Mouse (Mus musculus) MEL (cell line): ENCODE results near the gene Map7d1. TPM values are rescaled to one million over a fixed set of nuclear protein-coding genes. Genes with fewer than 3 reads are reported as not detected.

Experiments
- DNase-seq: peaks from one replicate; pipeline ENCODE4 v3.0.0; 2011; ENCODE audit warnings: low read depth, low spot score
- H3K27ac ChIP-seq: 2 replicates; pipeline ENCODE4 v1.5.1; 2012; ENCODE audit warnings: low read depth, mild to moderate bottlenecking, control low read depth, low read length, moderate library complexity; ENCODE audit not compliant: control insufficient read depth
- H3K27me3 ChIP-seq, 2 experiments: fragments of 150-350 bp in 1 of 2; sonication (generic) in 1 of 2; 2 replicates each; pipeline ENCODE4 v1.6.1; 2012; ENCODE audit warnings: low read length in 2 of 2, mild to moderate bottlenecking in 2 of 2, improper control_type of control experiment in 1 of 2, moderate library complexity in 1 of 2; ENCODE audit not compliant: insufficient read depth in 2 of 2, control insufficient read depth in 1 of 2
- H3K36me3 ChIP-seq, 2 experiments: 2 replicates each; pipeline ENCODE4 v1.6.1; 2012 to 2014; ENCODE audit warnings: low read length in 2 of 2, improper control_type of control experiment in 1 of 2, inconsistent platforms in 1 of 2, mild to moderate bottlenecking in 1 of 2; ENCODE audit not compliant: insufficient read depth in 2 of 2, control insufficient read depth in 1 of 2
- H3K4me1 ChIP-seq, 2 experiments: fragments of 150-350 bp in 1 of 2; sonication (generic) in 1 of 2; 2 replicates each; pipeline ENCODE4 v1.6.1; 2012; ENCODE audit warnings: low read length in 2 of 2, improper control_type of control experiment in 1 of 2, mild to moderate bottlenecking in 1 of 2; ENCODE audit not compliant: insufficient read depth in 2 of 2, control insufficient read depth in 1 of 2
- H3K4me3 ChIP-seq, 2 experiments: fragments of 150-350 bp in 1 of 2; sonication (generic) in 1 of 2; 2 replicates each; pipeline ENCODE4 v1.5.1; 2012; ENCODE audit warnings: low read depth in 2 of 2, low read length in 2 of 2, mild to moderate bottlenecking in 2 of 2, moderate library complexity in 2 of 2, control low read depth in 1 of 2, improper control_type of control experiment in 1 of 2; ENCODE audit not compliant: control insufficient read depth in 1 of 2, insufficient read depth in 1 of 2
- H3K79me2 ChIP-seq: 2 replicates; pipeline ENCODE4 v1.6.1; 2012; ENCODE audit warnings: mild to moderate bottlenecking, low read length, moderate library complexity; ENCODE audit not compliant: control insufficient read depth, poor library complexity, insufficient read depth
- H3K9ac ChIP-seq: 2 replicates; pipeline ENCODE4 v1.6.1; 2012; ENCODE audit warnings: low read depth, mild to moderate bottlenecking, control low read depth, low read length, moderate library complexity; ENCODE audit not compliant: control insufficient read depth, poor library complexity, severe bottlenecking
- H3K9me3 ChIP-seq: fragments of 150-350 bp; sonication (generic); replicated peaks from 2 replicates; pipeline ENCODE4 v1.6.1; 2012; ENCODE audit warnings: mild to moderate bottlenecking, low read length, improper control_type of control experiment, moderate library complexity; ENCODE audit not compliant: insufficient read depth
- BHLHE40 ChIP-seq: IDR thresholded peaks from 2 replicates; pipeline ENCODE4 v1.6.1; 2012; ENCODE audit warnings: low read depth, mild to moderate bottlenecking, inconsistent platforms, low read length, improper control_type of control experiment, borderline replicate concordance
- ELF1 ChIP-seq: IDR thresholded peaks from 2 replicates; pipeline ENCODE4 v1.6.1; 2014; ENCODE audit warnings: low read depth, mild to moderate bottlenecking, inconsistent platforms, low read length, improper control_type of control experiment, moderate library complexity
- ETS1 ChIP-seq: IDR thresholded peaks from 2 replicates; pipeline ENCODE4 v1.6.1; 2012; ENCODE audit warnings: low read depth, mild to moderate bottlenecking, inconsistent platforms, low read length, improper control_type of control experiment, moderate library complexity
- MAFK ChIP-seq: IDR thresholded peaks from 2 replicates; pipeline ENCODE4 v1.6.1; 2011; ENCODE audit warnings: low read depth, mild to moderate bottlenecking, low read length, improper control_type of control experiment, borderline replicate concordance
- MXI1 ChIP-seq: IDR thresholded peaks from 2 replicates; pipeline ENCODE4 v1.6.1; 2011; ENCODE audit warnings: mild to moderate bottlenecking, low read depth, low read length, improper control_type of control experiment
- MYB ChIP-seq: IDR thresholded peaks from 2 replicates; pipeline ENCODE4 v1.6.1; 2011; ENCODE audit warnings: mild to moderate bottlenecking, low read depth, low read length, improper control_type of control experiment
- NELFE ChIP-seq: IDR thresholded peaks from 2 replicates; pipeline ENCODE4 v1.6.1; 2011; ENCODE audit warnings: low read depth, low read length, improper control_type of control experiment
- NRF1 ChIP-seq: IDR thresholded peaks from 2 replicates; pipeline ENCODE4 v1.6.1; 2014; ENCODE audit warnings: low read depth, mild to moderate bottlenecking, inconsistent platforms, low read length, improper control_type of control experiment, moderate library complexity; ENCODE audit not compliant: poor library complexity, insufficient read depth, severe bottlenecking
- POLR2A ChIP-seq, 2 experiments: IDR thresholded peaks; 2 replicates each; pipeline ENCODE4 v1.6.1; 2011 to 2012; ENCODE audit warnings: low read length in 2 of 2, mild to moderate bottlenecking in 2 of 2, control low read depth in 1 of 2, improper control_type of control experiment in 1 of 2, low read depth in 1 of 2, moderate library complexity in 1 of 2; ENCODE audit not compliant: control insufficient read depth in 1 of 2, insufficient read depth in 1 of 2, poor library complexity in 1 of 2
- RAD21 ChIP-seq: IDR thresholded peaks from 2 replicates; pipeline ENCODE4 v1.6.1; 2011; ENCODE audit warnings: mild to moderate bottlenecking, low read depth, low read length, improper control_type of control experiment
- SIN3A ChIP-seq: IDR thresholded peaks from 2 replicates; pipeline ENCODE4 v1.6.1; 2012; ENCODE audit warnings: low read length, improper control_type of control experiment, inconsistent platforms
- TBP ChIP-seq: IDR thresholded peaks from 2 replicates; pipeline ENCODE4 v1.8.0; 2011; ENCODE audit warnings: low read depth, low read length, improper control_type of control experiment
- UBTF ChIP-seq: IDR thresholded peaks from 2 replicates; pipeline ENCODE4 v1.6.1; 2012; ENCODE audit warnings: low read depth, mild to moderate bottlenecking, inconsistent platforms, low read length, improper control_type of control experiment, moderate library complexity, borderline replicate concordance; ENCODE audit not compliant: insufficient read depth
- USF1 ChIP-seq: IDR thresholded peaks from 2 replicates; pipeline ENCODE4 v1.6.1; 2014; ENCODE audit warnings: low read depth, mild to moderate bottlenecking, inconsistent platforms, low read length, improper control_type of control experiment, moderate library complexity
- polyA plus RNA-seq, 2 experiments: library from polyadenylated mRNA; stranded (reverse) in 1 of 2; unstranded in 1 of 2; fragments of >175 nt in 1 of 2; fragments of >200 nt in 1 of 2; gene quantifications; 2 replicates each; pipeline versions ENCODE4 v1.2.1 to v1.2.4; 2012; ENCODE audit warnings: low replicate concordance in 2 of 2, low read depth in 1 of 2; ENCODE audit not compliant: insufficient read length in 2 of 2, insufficient read depth in 1 of 2, missing spikeins in 1 of 2
- total RNA-seq: library from RNA; depleted of rRNA; stranded (reverse); fragments of 300-350 nt; gene quantifications from 2 replicates; pipeline ENCODE4 v1.2.3, GENCODE M21; 2012

The Map7d1 gene
- total and polyA plus RNA-seq, 3 experiments = 15.4 to 58.2 TPM; not detected in 1

DNA sequence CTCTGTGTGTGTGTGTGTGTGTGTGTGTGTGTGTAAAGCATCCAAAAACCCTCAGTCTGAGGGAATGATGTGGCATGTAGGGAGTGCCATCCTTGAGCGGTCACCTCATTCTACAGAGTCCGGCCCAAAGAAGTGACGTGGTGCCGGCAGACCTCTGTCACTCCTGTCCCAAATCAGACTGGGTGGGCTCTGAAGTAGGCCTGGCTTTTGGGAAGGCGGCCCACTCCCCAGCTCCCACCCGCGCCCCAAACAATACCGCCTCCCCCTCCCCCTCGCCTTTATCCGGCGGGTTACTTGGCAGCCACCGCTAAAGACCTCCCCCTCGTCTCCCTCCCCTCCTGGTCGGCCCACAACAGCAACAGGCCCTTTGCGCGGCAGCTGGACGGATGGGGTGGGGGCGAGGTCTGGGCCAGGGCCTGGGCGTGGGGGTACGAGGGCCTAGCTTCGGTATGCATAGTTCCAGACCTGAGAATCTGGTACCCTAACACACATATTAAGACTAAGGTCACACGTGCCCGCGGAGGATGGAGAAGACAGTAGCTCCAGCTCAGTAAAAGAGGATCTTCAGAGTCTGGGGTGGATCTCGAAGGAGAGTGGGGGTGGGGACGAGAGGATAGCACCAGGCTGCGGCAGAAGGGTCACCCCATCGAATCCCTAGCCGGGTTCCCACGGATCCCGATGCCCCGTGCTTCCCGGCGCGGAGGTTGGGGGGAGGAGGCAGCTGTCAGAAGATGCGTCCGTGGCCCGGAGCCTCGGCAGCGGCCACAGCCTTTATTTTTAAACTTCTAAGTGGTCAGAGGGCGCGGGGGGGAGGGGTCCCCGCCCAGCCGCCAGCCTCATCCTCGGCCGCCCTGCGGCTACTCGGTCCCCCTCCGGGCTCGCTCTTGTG is 786 bp downstream of the Map7d1 start:
- DNase-seq = peak; percentile 73
- H3K4me1 ChIP-seq = peaks cover 0 to 28% of the 10 kb centered on the region in 2 experiments; a peak in 3 of 4 replicates
- peak overlapping the region; percentile 84 for H3K9ac ChIP-seq
- H3K27ac ChIP-seq = peak overlapping the region; percentile 17
- peak overlapping the region; percentile 79 to 84 for H3K4me3 ChIP-seq
- H3K79me2 ChIP-seq = peaks cover 25% of the 10 kb centered on the region
- TF ChIP-seq MYB (no peak), MXI1 (peak; percentile 35; the same call in 1 of the 2 replicates), SIN3A (peak; percentile 54)
- TF ChIP-seq, all 39 proteins: peak for 2
- Histone ChIP-seq H3K9me3 (no peaks in the 10 kb centered on the region), H3K36me3 (peaks cover 0 to 10% of the 10 kb centered on the region in 2 experiments; a peak in 2 of 4 replicates), H3K27me3 (no peaks in the 10 kb centered on the region)

DNA sequence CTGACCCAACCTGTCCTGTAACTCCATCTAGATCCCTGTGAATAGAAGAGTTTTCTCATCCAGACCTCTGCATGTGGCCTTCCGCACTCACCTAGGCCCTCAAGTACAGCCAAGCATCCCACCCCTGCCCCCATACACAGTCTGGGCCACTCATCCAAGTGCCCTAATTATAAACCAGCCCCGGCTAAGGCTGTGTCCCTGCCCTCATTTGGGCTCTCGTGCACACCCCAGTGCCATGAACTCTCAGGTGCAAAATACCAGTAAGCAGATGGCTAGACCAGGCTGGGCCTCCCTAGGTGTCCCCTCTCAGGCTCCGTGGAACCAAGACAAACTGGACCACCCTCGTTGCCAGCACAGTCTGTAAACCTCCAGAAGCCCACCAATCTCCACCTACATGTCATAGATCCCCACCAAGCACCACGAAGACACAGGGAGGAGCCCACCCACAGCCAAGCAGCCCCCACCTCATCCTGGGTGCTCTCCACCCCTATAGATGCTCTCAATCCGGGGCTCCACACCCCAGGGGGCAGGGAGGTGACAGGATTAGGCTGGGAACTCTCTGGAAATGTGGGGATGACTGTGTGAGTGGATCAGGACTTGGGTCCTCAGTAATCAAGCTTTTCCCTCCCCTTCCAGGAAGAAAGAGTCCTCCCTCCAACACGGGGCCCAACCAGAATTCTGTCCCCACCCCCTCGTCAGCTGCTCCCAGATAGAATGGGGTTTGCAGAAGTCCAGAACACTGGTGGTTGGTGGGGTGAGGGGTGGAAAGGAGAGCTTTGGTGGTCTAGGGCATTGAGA is 1.6 kb downstream of the Map7d1 start:
- peaks cover 4 to 28% of the 10 kb centered on the region in 2 experiments for H3K4me1 ChIP-seq
- H3K27ac ChIP-seq = no peak overlapping the region
- H3K4me3 ChIP-seq = peak overlapping the region in 1 of 2 experiments; percentile 79; a peak in 3 of 4 replicates
- peaks cover 0 to 7% of the 10 kb centered on the region in 2 experiments; a peak in 2 of 4 replicates for H3K36me3 ChIP-seq
- no peak overlapping the region; the same call in 1 of the 2 replicates for H3K9ac ChIP-seq
- H3K9me3 ChIP-seq = no peaks in the 10 kb centered on the region
- H3K79me2 ChIP-seq = peaks cover 25% of the 10 kb centered on the region
- TF ChIP-seq BHLHE40 (no peak), UBTF (no peak), NELFE (no peak), ELF1 (no peak), MAFK (no peak), SIN3A (no peak), ETS1 (no peak), RAD21 (no peak), USF1 (no peak), TBP (no peak), NRF1 (no peak), MYB (no peak), POLR2A (IDR thresholded peaks at IDR 0.05; ENCODE audit: control insufficient read depth in 1 of 2, insufficient read depth in 1 of 2, low read depth in 1 of 2, low read length in 2 of 2, poor library complexity in 1 of 2) (no peak)
- peak; percentile 40 for DNase-seq
- no peaks in the 10 kb centered on the region for H3K27me3 ChIP-seq
